Mouse (Mus musculus) activated CD4-positive, CD25-positive, alpha-beta regulatory T cell, adult 4 months (primary cell): ENCODE measurements at regions not wholly inside any gene's neighbourhood (a gene's known extent, or its start where the extent isn't known, plus 50 kb on each side); places are given as distances from the start of the nearest gene placed in this dataset.
A peak's percentile ranks its signal among the peaks of the same experiment; 100 is the strongest.

Source experiments
- ATAC-seq: one replicate; pipeline ENCODE4 v1.8.0; 2017

GRCm38 (mm10) chr16:51457166-51457565 is 573.9 kb upstream of the Cblb start:
- no peak for ATAC-seq

- no peak for ATAC-seq
Observed at GRCm38 (mm10) chr16:51475690-51476089, 555.3 kb upstream of the Cblb start.

GRCm38 (mm10) chr16:51496096-51496495 is 534.9 kb upstream of the Cblb start:
- no peak for ATAC-seq

GRCm38 (mm10) chr16:51497777-51498176 is 533.2 kb upstream of the Cblb start:
- no peak for ATAC-seq

- ATAC-seq = no peak
Observed at GRCm38 (mm10) chr16:51517079-51517478, 513.9 kb upstream of the Cblb start.

- ATAC-seq = no peak
Observed at GRCm38 (mm10) chr16:51520762-51521161, 510.3 kb upstream of the Cblb start.

GRCm38 (mm10) chr16:51521317-51522092 is 509.5 kb upstream of the Cblb start:
- no peak for ATAC-seq

- no peak for ATAC-seq
Observed at GRCm38 (mm10) chr16:51524023-51524422, 507.0 kb upstream of the Cblb start.

GRCm38 (mm10) chr16:51532496-51532895 is 498.5 kb upstream of the Cblb start:
- ATAC-seq = no peak

- no peak for ATAC-seq
Observed at GRCm38 (mm10) chr16:51543769-51544168, 487.3 kb upstream of the Cblb start.

- no peak for ATAC-seq
Observed at GRCm38 (mm10) chr16:51547032-51547431, 484.0 kb upstream of the Cblb start.

- no peak for ATAC-seq
Observed at GRCm38 (mm10) chr16:51562866-51563658, 468.0 kb upstream of the Cblb start.

- ATAC-seq = no peak
Observed at GRCm38 (mm10) chr16:51564064-51564463, 467.0 kb upstream of the Cblb start.

- ATAC-seq = no peak
Observed at GRCm38 (mm10) chr16:51577915-51578593, 453.0 kb upstream of the Cblb start.

- no peak for ATAC-seq
Observed at GRCm38 (mm10) chr16:51580525-51580924, 450.5 kb upstream of the Cblb start.

- ATAC-seq = no peak
Observed at GRCm38 (mm10) chr16:51589924-51590397, 441.1 kb upstream of the Cblb start.

GRCm38 (mm10) chr16:51617579-51617978 is 413.4 kb upstream of the Cblb start:
- no peak for ATAC-seq

- peak; percentile 43 for ATAC-seq
Observed at GRCm38 (mm10) chr16:51646646-51647045, 384.4 kb upstream of the Cblb start.

- no peak for ATAC-seq
Observed at GRCm38 (mm10) chr16:51650100-51650499, 380.9 kb upstream of the Cblb start.

- ATAC-seq = no peak
Observed at GRCm38 (mm10) chr16:51650683-51651082, 380.3 kb upstream of the Cblb start.

GRCm38 (mm10) chr16:51661693-51662092 is 369.3 kb upstream of the Cblb start:
- ATAC-seq = no peak

- ATAC-seq = no peak
Observed at GRCm38 (mm10) chr16:51664325-51664724, 366.7 kb upstream of the Cblb start.

- peak; percentile 96 for ATAC-seq
Observed at GRCm38 (mm10) chr16:51675101-51675500, 355.9 kb upstream of the Cblb start.
